Mouse (Mus musculus) cerebellum, postnatal 4 days (tissue): ENCODE measurements around the gene Tcf7l1.

Experiments
- DNase-seq, 2 experiments: peaks; one replicate each; pipeline ENCODE4 v3.0.0; 2022; ENCODE audit warnings: low spot score in 2 of 2, mixed read lengths in 1 of 2

Tcf7l1 gene

DNA sequence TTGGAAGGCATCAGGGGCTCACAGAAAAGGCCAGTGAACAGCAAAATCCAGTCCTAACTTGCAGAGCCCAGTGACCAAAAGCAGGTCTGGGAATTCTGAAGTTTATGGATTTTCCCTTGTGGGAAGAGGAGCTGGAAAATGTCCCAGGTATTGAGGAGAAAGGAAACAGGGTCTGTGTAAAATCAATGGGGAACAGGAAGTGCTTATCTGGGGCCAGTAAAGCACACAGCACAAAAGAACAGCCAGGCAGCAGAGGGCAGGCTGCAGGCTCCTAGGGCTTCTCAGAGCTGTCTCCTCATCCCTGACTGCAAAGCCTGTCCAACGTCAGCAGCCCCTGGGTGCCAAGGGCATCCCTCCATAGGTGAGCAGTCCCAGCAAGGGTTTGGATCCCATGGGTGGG lies 126.1 kb downstream of the Tcf7l1 start:
- DNase-seq = no peak

DNA sequence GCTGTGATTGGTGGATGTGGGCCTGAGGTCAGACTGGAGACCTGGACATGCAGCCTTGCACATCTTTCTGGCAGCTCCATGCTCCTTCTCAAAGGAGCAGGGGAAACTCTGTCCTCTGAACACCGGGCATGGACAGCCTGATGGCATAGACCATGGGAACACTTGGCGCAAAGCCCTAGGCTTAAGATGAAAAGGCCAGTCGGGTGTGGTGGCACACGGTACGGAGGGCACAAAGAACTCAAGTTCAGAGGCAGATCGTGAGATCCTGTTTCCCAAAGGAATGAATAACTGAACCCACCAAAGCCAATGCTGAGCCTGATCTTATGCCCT lies 128.7 kb downstream of the Tcf7l1 start:
- DNase-seq = no peak

DNA sequence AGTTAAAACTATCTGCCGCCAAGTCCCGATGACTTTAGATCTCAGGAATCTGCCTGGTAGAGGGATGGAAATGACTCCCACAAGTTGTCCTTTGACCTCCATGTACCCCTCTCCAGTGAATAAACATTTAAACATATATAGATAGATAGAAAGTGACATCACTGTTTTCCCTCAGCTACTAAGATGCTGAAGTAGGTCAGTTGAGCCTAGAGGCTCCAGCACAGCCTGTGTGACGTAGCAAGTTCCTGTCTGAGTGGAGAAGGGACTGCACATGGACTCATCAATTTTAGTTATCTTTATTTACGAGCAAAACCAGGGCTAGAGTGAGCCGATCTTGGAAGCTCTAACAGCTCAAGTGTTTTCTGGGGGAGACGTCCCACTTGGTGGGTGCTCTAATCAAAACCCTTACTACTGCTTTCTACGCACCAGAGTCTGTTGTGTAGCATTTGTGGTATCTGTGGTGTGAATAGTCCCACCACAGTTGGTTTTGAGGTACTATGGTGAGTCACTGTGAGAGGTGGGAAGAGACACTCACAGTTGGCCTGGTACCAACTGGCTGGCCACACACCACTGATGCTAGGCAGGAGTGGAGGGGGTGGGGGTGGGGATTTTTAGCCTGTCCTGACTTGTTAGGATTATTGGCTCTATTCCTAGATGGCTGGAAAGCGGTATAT lies 129.2 kb downstream of the Tcf7l1 start:
- DNase-seq = no peak

DNA sequence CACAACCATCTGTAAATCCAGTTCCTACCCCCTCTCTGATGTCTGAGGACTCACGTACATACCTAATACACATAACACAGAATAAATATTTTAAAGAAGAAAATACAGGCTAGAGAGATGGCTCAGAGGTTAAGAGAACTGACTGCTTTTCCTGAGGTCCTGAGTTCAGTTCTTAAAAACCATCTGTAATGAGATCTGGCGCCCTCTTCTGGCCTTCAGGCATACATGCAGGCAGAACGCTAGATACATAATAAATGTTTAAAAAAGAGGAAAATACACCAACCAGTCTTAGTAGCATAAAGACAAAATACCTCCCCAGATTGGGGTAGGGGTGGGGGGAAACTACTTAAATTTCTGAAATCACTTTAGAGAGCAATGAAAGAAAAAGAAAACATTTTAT lies 131.0 kb downstream of the Tcf7l1 start:
- DNase-seq = no peak

DNA sequence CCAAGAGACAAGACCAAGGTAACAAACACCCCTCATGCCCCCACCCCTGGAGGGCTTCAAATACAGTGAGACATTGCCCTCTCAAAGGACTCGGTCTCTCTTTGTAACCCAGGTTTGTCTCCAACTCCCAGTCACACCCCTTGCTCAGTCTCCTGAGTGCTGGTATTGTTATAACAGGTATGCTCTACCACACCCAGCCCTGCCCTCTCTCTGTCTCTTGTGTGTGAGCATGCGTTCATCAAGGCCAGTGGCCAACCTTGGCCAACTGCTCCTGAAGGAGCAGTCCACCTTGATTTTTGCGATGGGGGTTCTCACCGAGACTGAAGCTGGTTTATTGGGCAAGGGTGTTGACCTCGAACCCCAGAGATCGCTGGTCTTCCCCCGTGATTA lies 133.0 kb downstream of the Tcf7l1 start:
- DNase-seq = no peak

DNA sequence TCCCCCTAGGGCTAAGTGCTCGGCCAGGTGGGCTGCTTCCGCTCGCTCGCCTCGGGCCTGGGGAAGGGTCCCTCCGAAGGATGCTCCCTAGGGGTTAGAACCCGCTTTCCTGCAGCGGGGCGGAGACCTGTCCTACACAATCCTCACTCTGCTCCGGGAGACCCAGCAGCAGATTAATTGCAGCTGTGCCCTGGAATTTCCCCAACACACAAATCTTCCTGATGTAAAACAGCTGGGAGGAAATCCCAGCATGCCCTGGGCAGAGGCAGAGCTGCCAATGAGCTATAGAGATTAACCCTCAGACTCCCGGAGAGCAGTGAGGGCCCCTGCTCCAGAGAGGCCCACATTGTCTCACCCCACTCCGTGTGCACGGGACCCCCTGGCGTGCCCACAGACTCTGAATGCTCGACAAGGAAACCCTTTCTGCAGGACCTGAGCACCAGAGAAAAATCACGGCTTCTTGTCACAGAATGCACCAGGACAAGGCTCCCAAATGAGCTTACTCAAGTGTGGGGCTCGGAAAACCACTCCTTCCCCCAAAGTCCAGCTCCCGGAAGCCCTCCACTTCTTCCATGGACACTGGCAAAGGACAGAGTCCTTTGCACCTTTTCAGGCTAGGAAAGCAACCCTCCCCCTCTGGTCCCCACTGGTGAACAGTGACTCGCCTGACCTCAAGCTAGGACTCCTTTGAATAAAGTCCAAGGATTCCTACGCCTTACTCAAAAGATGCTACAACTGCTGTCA lies 133.6 kb downstream of the Tcf7l1 start:
- no peak for DNase-seq

DNA sequence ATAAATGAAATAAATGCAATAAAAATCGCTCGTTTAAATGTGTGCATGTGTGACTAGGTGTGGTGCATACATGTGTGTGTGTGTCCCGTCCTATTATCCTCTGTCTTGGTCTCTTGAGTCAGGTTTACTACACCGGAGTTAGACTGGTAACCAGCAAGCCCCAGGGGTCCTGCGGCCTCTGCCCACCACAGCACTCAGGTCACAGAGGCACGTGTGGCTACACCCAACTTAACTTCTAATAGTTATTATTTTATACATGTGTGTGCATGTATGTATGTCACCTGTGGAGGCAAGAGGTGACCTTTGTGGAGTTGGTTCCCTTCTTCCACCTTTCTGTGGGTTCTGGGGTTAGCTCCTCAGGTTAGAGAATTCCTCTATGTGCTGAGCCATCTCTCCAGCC lies 134.7 kb downstream of the Tcf7l1 start:
- no peak for DNase-seq

DNA sequence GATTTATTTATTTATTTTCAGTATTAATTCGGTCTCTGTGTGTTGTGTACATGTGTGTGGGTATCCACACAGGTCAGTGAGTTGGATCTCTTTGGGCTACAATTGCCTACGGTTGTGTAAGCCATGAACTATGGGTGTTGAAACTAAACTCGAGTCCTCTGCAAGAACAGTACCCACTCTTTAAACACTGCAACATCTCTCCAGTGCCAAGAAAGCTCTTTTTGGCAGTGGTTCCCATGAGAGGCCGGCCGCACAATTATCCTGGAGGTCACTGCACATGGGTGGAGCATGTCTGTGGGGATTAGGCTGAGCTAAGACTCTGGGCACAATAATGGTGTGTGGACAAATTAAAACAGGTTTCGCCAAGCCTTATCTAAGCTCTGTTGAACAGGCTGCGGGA lies 135.6 kb downstream of the Tcf7l1 start:
- DNase-seq = no peak

DNA sequence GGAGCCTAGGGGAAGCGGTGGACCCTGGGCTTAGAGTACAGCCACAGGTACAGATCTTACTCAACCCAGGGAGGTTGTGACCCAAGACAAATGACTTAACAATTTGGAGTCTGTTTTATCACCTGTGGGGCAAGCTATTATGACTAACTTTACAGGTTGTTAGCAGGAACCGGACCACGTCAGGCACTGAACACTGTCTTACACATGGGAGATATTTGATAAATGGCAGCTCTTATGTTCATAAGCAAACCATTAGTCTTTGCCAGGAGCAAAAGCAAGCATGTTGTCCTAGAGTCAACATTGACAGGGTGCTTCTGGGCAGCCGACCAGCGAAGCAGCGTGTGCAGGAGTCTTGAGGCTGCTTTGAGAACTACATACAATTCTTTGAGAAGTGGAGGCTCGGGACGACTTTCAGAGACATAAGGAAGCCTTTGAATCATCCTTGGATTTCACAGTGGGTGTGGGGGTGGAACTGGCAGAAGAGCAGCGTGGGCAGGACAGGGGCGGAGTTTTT lies 138.7 kb downstream of the Tcf7l1 start:
- no peak for DNase-seq

DNA sequence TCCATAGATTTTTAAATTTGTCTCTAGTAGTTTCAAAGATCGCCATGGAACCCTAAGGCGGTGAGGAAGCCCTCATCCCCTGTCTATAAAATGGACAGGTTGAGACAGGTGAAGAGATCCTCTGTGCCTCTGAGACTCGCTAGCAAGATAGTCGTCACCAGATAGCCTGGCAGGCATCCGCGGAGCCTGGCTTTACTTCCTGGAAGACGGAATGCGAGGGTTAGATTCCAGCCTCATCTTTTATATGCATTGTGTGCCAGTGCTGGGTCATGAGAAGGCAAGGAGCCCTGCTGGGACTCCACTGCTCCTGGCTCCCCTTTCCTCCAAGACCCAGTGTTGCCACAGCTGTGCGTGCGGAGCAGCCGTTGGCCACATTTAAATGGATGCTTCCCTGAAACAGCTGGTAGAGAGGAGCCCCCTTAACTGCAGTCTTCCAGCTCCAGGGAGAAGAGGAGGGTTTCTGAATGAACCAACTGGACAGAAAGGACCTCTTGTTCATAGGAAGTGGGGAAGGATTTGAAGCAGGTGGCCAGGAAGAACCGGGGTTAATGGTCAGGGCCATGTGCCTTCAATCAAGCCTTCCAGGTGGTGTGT lies 141.0 kb downstream of the Tcf7l1 start:
- DNase-seq = no peak

DNA sequence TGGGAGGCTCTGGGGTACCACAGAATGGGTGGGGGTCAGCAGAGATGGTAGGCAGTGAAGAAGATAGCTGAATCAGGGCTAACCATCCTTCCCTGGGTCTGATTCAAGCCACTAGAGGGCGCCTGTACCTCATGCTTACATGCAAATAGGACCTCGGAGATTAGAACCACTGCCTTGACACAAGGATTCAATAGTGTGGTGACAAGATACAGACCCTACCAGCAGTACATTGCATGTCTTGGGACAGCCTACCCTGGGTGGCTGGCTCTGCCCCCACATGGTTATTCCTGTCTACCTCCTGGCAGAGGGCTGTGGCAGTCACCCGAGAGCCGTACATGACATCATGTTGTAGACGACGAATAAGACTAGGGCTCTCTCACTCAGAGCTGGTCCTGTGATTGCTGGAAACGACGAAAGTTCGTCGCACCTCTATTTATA lies 141.7 kb downstream of the Tcf7l1 start:
- peak; percentile 53 to 79 for DNase-seq

DNA sequence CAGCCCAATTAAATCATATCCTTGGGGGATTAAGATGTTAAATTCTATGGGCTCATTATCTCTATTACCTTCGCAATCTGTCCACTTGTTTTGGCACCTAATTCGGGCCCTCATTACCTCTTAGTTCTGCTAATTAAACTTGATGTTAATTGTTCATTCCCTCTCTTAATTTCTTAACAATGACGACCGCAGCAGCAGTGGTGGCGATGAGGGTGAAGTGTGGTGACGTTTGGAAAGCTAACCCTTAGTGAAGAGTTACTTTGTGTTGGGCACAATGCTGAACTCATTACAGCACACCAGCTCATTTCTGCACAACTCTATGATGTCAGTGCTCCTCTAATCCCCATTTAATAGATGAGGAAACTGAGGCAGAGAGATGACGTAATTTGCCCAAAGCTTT lies 143.7 kb downstream of the Tcf7l1 start:
- no peak for DNase-seq

DNA sequence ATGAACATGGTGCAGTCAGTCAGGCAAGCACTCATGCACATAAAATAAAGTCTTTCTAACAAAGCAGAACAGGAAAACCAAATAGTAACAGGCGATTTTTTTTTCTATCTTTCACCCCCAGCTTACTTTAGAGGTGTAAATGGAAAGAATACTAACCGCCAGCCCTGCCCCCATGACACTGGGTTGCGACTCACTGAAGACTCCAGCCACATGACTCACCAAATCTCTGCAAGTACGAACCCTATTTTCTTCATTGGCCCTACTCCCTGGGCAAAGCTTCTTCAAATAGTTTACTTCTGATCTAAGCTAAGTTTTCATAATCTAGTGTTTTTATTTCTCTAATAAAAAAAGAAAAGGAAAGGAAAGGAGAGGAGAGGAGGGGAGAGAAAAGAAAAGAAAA lies 144.5 kb downstream of the Tcf7l1 start:
- DNase-seq = no peak

DNA sequence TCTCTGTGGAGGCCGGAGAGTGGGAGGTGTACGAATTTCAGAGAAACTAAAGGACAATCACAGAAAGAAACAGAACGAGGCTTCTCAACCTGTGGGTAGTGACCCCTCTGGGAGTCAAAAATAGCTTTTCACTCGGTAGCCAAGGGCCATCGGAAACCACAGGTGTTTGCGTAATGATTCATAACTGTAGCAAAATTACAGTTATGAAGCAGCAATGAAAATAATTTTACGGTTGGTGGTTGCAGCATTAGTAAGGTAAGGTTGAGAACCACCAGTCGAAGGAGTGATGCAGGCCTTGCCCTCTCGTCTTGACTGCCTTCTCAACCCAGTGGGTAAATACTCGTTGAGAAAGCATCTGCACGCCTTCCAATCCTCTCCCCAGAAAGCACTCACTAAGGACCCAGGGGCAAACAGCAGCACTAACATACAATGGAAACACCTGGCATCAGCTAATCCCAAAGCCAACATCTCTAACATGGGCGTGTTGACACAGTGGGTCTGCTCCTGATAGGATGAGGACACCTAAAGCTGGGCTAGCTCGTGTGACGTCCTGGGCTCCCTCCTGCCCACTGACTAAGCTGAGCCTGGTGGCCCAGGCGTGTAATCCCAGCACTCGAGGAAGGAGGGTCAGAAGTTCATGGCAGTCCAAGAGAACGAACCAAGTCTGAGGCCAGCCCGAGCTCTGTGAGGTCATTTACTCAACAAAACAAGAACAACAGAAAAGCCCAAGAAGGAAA lies 147.7 kb downstream of the Tcf7l1 start:
- no peak for DNase-seq

DNA sequence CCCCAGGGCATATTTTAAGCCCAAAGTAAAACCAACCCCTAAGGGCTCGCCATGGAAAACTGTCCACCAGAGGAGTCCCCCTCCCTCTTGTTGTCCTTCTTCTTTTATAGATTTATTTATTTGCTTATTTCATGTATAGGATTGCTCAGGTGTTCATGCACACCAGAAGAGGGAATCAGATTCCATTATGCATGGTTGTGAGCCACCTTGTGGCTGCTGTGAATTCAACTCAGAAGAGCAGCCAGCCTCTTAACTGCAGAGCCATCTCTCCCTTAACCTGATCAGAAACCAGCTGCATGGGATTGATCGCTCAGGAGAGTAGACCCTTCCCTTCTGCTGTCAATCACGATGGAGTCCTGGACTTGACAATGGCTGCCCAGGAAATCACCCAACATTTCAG lies 152.1 kb downstream of the Tcf7l1 start:
- DNase-seq = no peak

DNA sequence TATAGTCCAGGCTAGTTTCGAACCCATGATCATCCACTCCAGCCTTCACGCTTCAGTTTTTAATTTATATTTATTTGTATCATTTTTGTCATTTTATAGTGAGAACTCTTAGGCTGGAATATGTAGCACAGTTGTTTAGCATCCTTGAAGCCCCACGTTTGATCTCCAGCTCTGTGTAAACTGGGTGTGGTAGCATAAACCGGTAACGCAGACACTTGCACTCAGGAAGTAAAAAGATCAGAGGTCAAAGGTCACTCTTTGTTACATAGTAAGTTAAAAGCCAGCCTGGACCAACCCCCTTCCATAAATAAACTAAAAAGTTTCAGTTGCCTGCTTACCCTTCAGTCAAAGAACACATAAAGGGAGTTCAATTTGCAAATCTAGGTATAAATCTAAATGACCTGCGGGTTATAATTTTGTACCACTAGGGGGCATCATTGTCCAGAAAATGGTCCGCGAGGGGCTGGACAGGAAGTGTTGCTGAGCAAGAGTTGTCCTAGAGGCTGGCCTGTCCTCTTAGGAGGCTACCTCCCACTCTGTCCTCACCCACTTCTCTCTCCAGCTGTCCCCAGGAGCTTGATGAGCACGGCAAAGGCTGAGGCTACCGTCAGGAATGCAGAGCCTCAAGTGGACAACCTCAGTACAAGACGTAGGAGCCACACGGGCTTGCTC lies 153.2 kb downstream of the Tcf7l1 start:
- DNase-seq = no peak

DNA sequence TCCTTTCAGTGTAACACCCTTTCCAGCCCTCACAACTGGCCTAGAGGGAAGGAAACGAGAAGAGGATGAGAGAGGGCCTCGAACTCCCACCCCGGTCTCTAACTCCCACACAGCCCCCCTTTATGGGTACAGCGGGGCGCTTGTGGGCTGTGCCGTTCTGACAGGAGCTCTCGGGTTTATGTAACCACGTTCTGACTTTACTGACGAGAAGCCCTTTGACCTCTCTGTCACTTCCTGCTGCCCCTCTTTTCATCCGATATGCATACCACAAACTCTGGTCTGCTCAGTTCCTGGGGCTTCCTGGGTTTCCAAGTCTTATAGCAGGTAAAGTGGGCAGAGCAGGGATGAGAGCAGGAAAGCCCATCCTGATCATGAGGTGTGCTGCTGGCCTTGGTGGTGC lies 154.7 kb downstream of the Tcf7l1 start:
- DNase-seq = no peak

DNA sequence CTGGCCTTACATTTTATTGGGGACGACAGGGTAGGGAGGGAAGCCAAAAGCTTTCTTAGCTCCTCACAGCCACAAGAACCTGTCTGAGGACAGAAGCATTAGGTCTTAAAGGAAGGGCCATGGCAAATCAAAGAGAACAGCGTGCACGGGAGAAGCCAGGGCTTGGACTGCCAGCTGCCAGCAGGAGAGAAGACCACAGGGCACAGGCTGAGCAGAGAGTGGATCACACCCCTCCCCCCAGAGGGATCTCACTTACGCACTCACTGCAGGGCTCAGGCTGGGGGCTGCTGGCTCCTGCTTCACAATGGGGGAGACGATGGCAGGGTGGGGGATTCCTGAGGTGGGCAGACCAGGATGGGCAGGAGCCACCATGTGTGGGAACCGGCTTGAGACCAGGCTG lies 157.4 kb downstream of the Tcf7l1 start:
- DNase-seq = peak in 1 of 2 experiments; percentile 38

DNA sequence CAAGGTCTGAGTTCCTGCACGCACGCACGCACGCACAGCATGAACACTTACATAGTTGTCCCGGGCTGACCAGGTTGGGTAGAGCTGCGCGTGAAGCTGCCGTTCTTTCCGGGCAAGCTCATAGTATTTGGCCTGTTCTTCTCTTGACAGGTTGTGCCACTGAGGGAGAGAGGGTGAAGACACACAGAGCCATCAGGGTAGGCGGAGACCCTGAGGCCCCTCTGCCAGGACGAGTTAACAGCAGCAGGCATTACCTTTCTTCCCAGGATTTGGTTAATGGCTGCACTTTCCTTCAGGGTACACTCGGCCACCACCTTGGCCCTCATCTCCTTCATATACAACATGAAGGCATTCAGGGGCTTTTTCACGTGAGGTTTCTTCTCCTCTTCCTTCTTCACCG lies 158.1 kb downstream of the Tcf7l1 start:
- no peak for DNase-seq

DNA sequence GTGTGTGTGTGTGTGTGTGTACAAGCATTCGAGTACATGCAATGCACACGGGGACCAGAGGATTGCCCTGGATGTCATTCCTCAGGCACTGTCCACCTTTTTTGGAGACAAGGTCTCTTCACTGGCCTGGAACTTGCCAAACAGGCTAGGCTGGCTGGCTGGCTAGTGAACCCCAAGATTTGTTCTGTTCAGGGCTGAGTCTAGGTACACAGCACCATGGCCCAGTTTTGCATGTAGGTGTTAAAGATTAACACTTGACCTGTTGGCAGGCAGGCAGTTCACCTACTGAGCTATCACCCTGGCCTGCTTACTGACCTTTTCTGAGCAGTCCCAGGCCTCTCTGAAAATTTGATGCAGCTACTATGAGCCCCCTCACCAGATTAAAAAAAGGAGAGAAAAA lies 158.7 kb downstream of the Tcf7l1 start:
- DNase-seq = no peak

DNA sequence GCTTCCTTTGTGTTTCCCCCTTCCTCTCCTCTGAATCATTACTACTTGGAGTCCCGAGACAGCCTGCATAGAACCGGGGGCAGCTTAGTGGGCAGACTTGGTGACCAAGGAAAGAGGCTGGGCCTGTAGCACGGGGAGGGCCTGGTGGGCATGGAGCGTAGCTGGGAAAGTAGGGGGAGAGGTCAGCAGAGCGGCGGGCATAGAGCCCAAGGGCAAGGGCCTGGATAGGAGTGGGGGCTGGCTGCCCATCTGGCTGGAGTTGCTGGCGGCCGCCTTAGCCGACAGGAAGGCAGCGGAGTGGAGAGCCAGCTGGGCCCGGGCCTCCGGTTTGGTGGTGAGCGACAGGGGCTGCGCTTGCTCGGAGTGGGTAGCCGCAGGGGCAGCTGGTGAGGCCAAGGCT lies 161.8 kb downstream of the Tcf7l1 start:
- peak in 1 of 2 experiments; percentile 58 for DNase-seq

DNA sequence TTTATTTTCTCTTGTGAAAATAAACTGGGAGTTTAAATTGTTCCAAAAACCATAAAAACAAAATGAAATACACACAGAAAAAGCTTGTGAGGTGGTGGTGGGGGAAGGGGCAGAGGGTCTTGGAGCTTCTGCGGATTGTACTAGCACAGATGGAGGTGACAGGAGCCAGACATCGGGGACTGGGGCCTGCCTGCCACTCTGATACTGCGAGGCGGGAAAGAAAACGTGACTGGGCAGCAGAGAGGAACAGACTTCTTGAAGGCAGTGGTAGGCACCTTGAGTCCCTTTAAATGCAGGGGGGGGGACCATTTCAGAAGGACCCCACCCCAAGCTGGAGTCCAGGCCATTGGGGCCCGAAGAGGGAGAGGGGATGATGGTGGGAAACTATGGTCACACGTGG lies 162.7 kb downstream of the Tcf7l1 start:
- no peak for DNase-seq
